Mouse (Mus musculus) adrenal gland, postnatal 25 days (tissue): ENCODE data around the gene Fam129b. TPM values are rescaled to one million over a fixed set of nuclear protein-coding genes. Genes with fewer than 3 reads are reported as not detected.

Experiments
- DNase-seq: peaks from one replicate; pipeline ENCODE4 v3.0.0; 2021; ENCODE audit warnings: mixed read lengths
- total RNA-seq: library from RNA; stranded (reverse); gene quantifications from 2 replicates; pipeline ENCODE4 v1.2.3, GENCODE M21; 2021

The Fam129b gene
- total RNA-seq, 1 experiment from 2014 or later, result 15.2 TPM

DNA sequence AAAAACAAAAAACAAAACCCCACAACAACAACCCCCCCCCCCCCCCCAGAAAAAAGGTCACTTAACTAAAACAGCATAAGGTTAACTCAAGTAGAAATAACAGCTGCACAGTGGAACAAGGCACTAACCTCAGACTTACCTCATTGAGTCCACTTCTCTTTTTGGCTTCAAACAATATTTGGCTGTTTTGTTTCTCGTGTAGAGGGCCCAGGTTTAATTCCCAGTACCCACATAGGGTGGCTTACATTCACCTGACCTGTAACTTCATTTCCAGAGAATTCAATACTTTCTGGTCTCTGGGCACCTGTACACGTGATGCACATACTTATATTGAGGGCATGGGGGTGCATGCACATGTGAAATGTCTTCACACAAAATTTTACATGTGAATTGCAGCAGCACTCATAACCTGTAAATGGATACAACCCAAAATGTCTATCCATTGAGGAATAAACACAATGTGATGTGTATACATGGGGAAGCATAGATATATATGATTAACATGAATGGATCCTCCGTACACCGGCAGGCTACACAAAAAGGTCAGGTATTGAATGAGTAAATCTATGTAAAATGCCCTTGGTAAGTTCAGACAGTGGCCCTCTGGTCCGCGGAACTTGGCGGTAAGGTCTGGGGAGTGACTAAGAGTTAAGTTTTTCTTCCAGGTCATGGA lies 89.7 kb downstream of the Fam129b start:
- no peak for DNase-seq

DNA sequence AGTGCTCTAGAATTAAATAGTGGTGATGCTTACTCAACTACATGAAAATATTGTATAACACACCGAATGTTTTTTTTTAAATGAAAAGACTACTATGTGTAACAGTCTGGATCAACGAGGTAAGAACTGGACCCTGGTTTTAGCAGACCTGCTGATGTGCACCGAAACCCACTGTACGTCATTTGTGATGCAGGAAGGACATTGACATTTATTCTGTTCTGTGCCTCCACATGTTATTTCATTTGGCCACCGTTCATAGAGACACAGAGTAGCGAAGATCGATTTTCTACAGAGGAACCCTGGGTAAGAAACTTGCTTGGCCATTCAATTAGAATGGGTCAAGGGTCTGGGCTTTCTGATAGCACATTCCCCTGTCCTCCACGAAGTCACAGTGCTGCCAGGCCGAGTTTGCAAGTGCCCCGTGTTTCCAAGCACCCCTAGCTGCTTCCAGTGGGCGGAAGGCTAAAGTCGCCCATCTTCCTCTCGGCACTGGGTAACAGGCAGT lies 90.3 kb downstream of the Fam129b start:
- DNase-seq, result no peak

DNA sequence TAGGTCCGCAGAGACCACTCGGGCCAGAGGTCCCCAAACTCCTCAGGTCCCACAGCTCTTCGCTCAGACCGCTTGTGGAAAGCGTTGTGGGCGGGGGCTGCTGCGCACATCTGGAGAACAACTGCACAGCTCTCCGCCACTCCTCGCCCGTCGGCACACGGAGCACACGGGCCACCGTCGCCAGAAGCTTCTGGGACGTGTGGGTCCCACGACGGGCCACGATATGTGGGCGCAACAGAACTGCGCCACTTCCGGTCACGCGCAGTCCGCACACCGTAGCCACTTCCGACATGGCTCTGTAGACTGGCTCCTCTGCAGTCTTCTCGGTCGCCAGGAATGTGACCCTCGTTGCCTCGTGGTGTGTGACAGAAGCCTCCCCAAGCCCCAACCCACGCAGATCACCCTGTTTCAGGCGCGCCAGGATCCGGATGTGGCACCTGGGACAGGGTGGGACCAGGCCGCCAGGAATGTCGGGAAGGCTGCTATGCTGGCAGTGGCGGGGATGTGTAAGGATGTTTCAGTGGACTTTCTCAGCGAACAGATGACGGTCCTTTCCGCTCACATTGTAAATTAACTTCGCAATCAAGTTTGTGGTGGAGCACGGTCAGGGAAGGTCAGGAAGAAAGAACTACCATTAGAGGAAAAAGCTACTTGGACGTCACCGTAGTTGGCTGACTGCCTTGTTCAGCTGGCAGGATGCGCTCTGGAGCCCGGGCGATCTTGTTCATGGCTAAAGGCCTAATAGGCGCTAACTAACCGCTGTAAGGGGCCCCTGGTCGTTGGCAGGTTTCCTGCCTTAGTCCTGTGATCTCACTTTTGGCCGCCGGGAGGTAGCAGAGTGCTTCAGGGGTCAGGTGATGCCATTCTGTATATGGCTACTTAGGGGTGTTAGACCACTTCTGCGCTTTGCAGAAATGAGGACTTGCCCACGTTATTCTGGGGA lies 91.0 kb downstream of the Fam129b start:
- peak; percentile 84 for DNase-seq

DNA sequence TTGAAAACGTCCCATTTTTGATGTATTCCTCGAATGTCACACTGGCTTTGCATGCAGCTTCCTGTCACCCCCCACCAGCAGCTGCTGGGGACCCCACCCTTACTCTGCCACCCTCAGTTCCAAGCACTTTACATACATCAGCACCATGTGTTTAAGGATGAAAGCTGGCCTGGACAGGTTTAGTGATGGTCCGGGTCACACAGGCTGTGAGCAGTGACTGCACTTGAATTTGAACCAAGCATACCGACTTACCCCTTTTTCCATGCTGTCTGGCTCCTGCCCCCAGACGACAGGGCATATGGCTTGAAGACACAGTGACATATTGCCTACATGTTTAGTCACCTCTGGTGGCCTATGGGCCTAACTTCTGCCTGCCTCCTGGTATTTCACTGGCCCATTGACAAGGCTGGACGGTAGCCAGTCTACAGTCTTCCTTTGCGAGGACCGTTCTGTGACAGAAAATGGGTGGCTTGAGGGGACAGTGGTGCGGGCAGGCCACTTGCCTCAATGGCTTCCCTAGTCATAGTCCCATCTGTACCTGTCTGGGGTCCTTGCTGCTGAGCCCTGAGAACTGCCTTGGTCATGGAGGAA lies 92.2 kb downstream of the Fam129b start:
- no peak for DNase-seq

DNA sequence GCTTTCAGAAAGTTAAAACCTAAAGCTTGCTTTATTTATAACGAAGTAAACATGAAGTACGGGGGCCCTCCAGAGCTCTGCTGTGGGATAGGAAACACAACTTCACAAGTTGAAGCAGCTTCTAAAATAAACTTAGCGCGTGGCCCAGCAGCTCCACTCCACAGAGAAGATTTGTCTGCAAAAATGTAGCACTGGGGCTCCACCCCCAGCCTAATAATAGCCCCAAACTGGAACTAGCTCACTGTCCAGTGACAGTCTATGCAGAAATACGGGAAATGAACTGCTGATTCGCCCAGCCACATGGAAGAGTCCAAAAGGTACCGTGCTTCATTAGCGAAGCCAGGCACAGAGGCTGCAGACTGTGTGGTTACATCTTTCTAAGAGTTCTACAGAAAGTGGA lies 93.4 kb downstream of the Fam129b start:
- no peak for DNase-seq

DNA sequence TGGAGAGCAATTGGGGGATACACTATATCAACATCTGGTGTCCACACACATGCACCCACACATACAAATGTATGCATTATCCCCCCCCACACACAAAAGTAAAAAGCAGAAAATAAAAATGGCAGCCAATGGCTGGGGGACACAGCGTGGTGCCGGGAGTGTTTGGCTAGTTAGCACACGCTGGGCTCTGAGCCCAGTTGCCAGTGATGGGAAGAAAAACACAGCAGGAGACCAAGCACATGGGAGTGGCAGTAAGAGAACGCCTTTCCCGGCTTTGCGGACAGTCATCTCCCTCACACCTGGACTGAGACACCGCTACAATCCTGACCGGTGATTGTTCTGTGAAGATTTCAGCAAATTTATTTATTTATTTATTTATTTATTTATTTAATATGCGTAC lies 95.3 kb downstream of the Fam129b start:
- DNase-seq, result no peak

DNA sequence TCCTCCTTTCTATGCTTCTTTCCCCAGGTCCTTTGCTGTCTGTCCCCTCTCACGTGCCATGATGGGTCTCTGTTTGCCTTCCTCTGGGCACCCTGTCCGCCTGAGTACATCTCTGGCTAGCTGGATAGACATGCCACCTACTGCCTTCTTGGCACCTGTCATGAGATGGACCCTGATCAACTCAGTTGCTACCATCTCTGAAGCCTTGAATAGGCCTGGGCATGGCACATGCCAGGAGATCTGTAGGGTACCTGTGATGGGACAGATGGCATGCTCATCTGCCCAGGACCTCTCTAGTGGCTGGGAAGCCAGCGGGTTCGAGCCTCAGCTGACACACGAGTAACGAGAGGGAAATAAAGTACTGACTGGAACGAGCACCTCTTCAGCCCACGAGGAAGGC lies 98.3 kb downstream of the Fam129b start:
- DNase-seq, result no peak

Other genes starting within 250 kb of the Fam129b start
- 105 and 106 TPM in 2 replicates for gene Eng, start 229.5 kb upstream of the Fam129b start, total RNA-seq
- gene Fpgs, start 172.0 kb upstream of the Fam129b start, total RNA-seq, result 12.5 and 15.4 TPM in 2 replicates
- gene Cdk9, start 163.0 kb upstream of the Fam129b start, total RNA-seq, result 83.6 and 96.8 TPM in 2 replicates
- 14.3 and 23.7 TPM in 2 replicates for gene Sh2d3c, start 155.1 kb upstream of the Fam129b start, total RNA-seq
- gene 6330409D20Rik, start 135.1 kb upstream of the Fam129b start, total RNA-seq, result not detected in 2 replicates
- gene Tor2a, start 118.9 kb upstream of the Fam129b start, total RNA-seq, result 24.7 and 30.8 TPM in 2 replicates
- 0.15 and 0.24 TPM in 2 replicates for gene Ttc16, start 100.5 kb upstream of the Fam129b start, total RNA-seq
- 5.7 and 5.9 TPM in 2 replicates for gene Ptrh1, start 100.3 kb upstream of the Fam129b start, total RNA-seq
- gene Cfap157, start 91.7 kb upstream of the Fam129b start, total RNA-seq, result not detected in 2 replicates
- 15.6 and 22.2 TPM in 2 replicates for gene Stxbp1, start 28.9 kb upstream of the Fam129b start, total RNA-seq
- 133 and 250 TPM in 2 replicates for gene Rpl12, start 85.4 kb downstream of the Fam129b start, total RNA-seq
- 17.4 and 28.7 TPM in 2 replicates for gene Lrsam1, start 85.5 kb downstream of the Fam129b start, total RNA-seq
- gene Slc2a8, start 106.0 kb downstream of the Fam129b start, total RNA-seq, result 15.0 and 24.4 TPM in 2 replicates